8 mouse cellular contexts compared by ENCODE assay signal in the genomic region with DNA sequence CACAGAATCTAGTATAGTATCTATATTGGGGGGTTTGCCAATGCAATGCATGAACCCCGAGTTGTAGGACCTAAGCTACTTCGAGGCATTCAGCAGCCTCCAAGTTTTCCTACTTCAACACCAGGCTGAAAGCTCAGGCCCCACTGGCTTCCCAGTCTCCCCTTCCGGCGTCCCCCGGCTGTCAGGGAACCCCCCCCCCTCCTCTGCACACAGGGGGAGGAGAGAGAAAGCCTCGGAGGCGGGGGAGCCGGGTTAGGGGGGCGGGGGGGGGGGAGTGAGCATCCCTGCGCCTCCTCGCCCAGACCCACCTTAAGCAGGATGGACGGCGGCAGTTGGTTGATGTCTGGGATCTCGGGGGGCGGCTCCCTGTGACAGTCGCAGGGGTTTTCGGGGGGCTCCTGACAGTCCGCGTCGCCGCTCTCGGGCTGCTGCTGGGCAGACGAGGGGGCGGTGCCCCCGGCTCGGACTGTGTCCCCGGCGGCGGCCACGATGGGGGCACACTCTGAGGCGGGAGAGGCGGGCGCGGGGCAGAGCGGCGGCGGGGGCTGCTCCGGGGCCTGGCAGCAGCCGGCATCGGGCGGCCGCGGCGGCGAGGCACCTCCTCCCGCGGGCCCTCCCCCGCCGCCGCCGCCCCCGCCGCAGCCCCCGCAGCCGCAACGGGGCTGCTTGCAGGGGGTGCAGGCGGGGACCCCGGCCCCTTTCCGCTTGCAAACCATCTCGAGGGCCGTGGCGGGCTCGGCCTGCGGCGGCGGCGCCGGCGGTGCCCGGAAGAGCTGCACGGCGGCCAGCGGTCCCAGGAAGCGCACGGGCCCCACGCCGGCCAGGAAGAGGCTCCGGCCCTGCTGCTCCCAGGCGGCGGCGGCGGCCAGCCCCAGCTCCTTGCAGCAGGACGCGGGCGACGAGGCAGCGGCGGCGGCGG. TPM values are rescaled to one million over a fixed set of nuclear protein-coding genes. Genes with fewer than 3 reads are reported as not detected.
A peak's percentile ranks its signal among the peaks of the same experiment; 100 is the strongest.
DNase-seq lines count a peak whose midpoint lies in the region; ATAC-seq and TF ChIP-seq lines count a peak whose summit lies in the region.

No protein-coding gene starts in this region.

- peak; percentile 30 for ATAC-seq in granulocyte monocyte progenitor cell, adult 5-6 weeks (replicated peaks; ENCODE audit: poor library complexity, severe bottlenecking)
- peak; percentile 45 for ATAC-seq in liver, embryonic 15.5 days (ENCODE audit: insufficient read depth)
- peak; percentile 65 for ATAC-seq in neural tube, embryonic 12.5 days (ENCODE audit: low FRiP score, low read depth)

- H3K4me3 ChIP-seq in left cerebral cortex, adult 2 months, result peak overlapping the region; percentile 68
- peak overlapping the region; percentile 86 for H3K4me3 ChIP-seq in liver, embryonic 15.5 days (replicated peaks)
- peak overlapping the region; percentile 96 for H3K4me3 ChIP-seq in neural tube, embryonic 12.5 days

- no peak for TF ChIP-seq CTCF in left cerebral cortex, adult 2 months (IDR thresholded peaks at IDR 0.05)

- peak; percentile 45 to 50 for DNase-seq in left cerebral cortex, adult 2 months (ENCODE audit: extremely low spot score in 1 of 2, low spot score in 2 of 2)
- no peak for DNase-seq in left cerebral cortex, adult 11 months (ENCODE audit: low spot score)
- DNase-seq in cerebellum, postnatal 4 days (ENCODE audit: low spot score in 2 of 2), result peak; percentile 45 to 53
- peak; percentile 39 for DNase-seq in kidney, adult 11 months
- DNase-seq in testis, postnatal 10 days (ENCODE audit: low spot score), result peak; percentile 74

- H3K27ac ChIP-seq in left cerebral cortex, adult 2 months, result peak overlapping the region; percentile 98
- H3K27ac ChIP-seq in liver, embryonic 15.5 days (replicated peaks), result peak overlapping the region; percentile 90
- H3K27ac ChIP-seq in neural tube, embryonic 12.5 days, result peak overlapping the region; percentile 97

- intact Hi-C loops in left cerebral cortex, adult 2 months (cut with DNase I), result loop anchor here (5.0 kb wide), 1 partner anchor 828 kb away; no protein-coding TSS in a partner anchor

- peaks cover 53% of the 10 kb centered on the region for H3K4me1 ChIP-seq in liver, embryonic 15.5 days (replicated peaks)
- H3K4me1 ChIP-seq in neural tube, embryonic 12.5 days, result peaks cover 29% of the 10 kb centered on the region

- peak overlapping the region; percentile 95 for H3K9ac ChIP-seq in liver, embryonic 15.5 days
- H3K9ac ChIP-seq in neural tube, embryonic 12.5 days, result peak overlapping the region; percentile 98

- no peaks in the 10 kb centered on the region for H3K9me3 ChIP-seq in liver, embryonic 15.5 days (replicated peaks)
- H3K9me3 ChIP-seq in neural tube, embryonic 12.5 days, result no peaks in the 10 kb centered on the region

- H3K36me3 ChIP-seq in liver, embryonic 15.5 days (replicated peaks), result no peaks in the 10 kb centered on the region
- H3K36me3 ChIP-seq in neural tube, embryonic 12.5 days, result no peaks in the 10 kb centered on the region

- H3K27me3 ChIP-seq in liver, embryonic 15.5 days, result no peaks in the 10 kb centered on the region
- H3K27me3 ChIP-seq in neural tube, embryonic 12.5 days (replicated peaks), result no peaks in the 10 kb centered on the region

- WGBS in liver, embryonic 15.5 days (ENCODE audit: insufficient replicate concordance), result under 1% methylated on average over 74 of the region's 90 CpGs
- under 1% methylated on average over 76 of the region's 90 CpGs for WGBS in neural tube, embryonic 12.5 days

- H3K4me2 ChIP-seq in liver, embryonic 15.5 days, result peak overlapping the region; percentile 97
- peak overlapping the region; percentile 84 for H3K4me2 ChIP-seq in neural tube, embryonic 12.5 days (replicated peaks)

RNA-seq across cellular contexts. Expression of gene Fbxl17, which starts 0.8 kb away (rescaled TPM):
- 10 to 100 TPM; 59.0 to 66.2 TPM for total RNA-seq in left cerebral cortex, adult 2 months (2021)
- 7.4 and 20.4 TPM in 2 replicates for total RNA-seq in granulocyte monocyte progenitor cell, adult 5-6 weeks (2014; fragmentation: Nextera tagmentation)
- total RNA-seq in granulocyte monocyte progenitor cell, adult 5-6 weeks (2017), result 6.3 and 6.6 TPM in 2 replicates
- polyA plus RNA-seq in liver, embryonic 15.5 days (2015; fragmentation: Nextera tagmentation; extraction: Ambion mirVana), result 1.8 TPM in 2 replicates
- 8.2 and 9.8 TPM in 2 replicates for polyA plus RNA-seq in neural tube, embryonic 12.5 days (2016; fragmentation: Nextera tagmentation; extraction: Ambion mirVana)
